Mouse (Mus musculus): ENCODE measurements around the gene Pcbp4.

The Pcbp4 gene

GRCm38 (mm10) chr9:106447348-106447747 lies 5.7 kb upstream of the Pcbp4 start, which contains the start of the genes Abhd14b and Abhd14a:
Gene Abhd14b (plus strand): TSS chr9:106447459.
Gene Abhd14a (minus strand): TSS chr9:106447678.
- DNase-seq (ENCODE audit: low spot score in 2 of 2): peak; percentile 79 to 88

- no peak for DNase-seq (ENCODE audit: low spot score in 2 of 2)
These were observed 5.1 kb upstream of the Pcbp4 start for GRCm38 (mm10) chr9:106447951-106448350.

GRCm38 (mm10) chr9:106448498-106449031 lies 4.5 kb upstream of the Pcbp4 start:
- peak in 1 of 2 experiments; percentile 52 for DNase-seq (ENCODE audit: low spot score in 2 of 2)

- no peak for DNase-seq (ENCODE audit: low spot score in 2 of 2)
These were observed 3.1 kb upstream of the Pcbp4 start for GRCm38 (mm10) chr9:106449947-106450346.

GRCm38 (mm10) chr9:106450661-106451060 lies 2.4 kb upstream of the Pcbp4 start:
- no peak for DNase-seq (ENCODE audit: low spot score in 2 of 2)

GRCm38 (mm10) chr9:106451298-106451697 lies 1.8 kb upstream of the Pcbp4 start:
- no peak for DNase-seq (ENCODE audit: low spot score in 2 of 2)

GRCm38 (mm10) chr9:106451899-106452298 lies 1.2 kb upstream of the Pcbp4 start:
- no peak for DNase-seq (ENCODE audit: low spot score in 2 of 2)

- DNase-seq (ENCODE audit: low spot score in 2 of 2): no peak
These were observed 740 bp upstream of the Pcbp4 start for GRCm38 (mm10) chr9:106452351-106452750.

GRCm38 (mm10) chr9:106452821-106453220 lies 270 bp upstream of the Pcbp4 start:
- DNase-seq (ENCODE audit: low spot score in 2 of 2): peak in 1 of 2 experiments; percentile 68

GRCm38 (mm10) chr9:106454071-106454761 lies 1.1 kb downstream of the Pcbp4 start:
- DNase-seq (ENCODE audit: low spot score in 2 of 2): no peak

GRCm38 (mm10) chr9:106454888-106455681 lies 2.0 kb downstream of the Pcbp4 start:
- DNase-seq (ENCODE audit: low spot score in 2 of 2): no peak

GRCm38 (mm10) chr9:106456325-106457162 lies 3.5 kb downstream of the Pcbp4 start:
- DNase-seq (ENCODE audit: low spot score in 2 of 2): no peak

GRCm38 (mm10) chr9:106457163-106457559 lies 4.1 kb downstream of the Pcbp4 start:
- no peak for DNase-seq (ENCODE audit: low spot score in 2 of 2)

- DNase-seq (ENCODE audit: low spot score in 2 of 2): no peak
These were observed 4.8 kb downstream of the Pcbp4 start for GRCm38 (mm10) chr9:106457920-106458319.

GRCm38 (mm10) chr9:106459946-106460345 lies 6.9 kb downstream of the Pcbp4 start:
- DNase-seq (ENCODE audit: low spot score in 2 of 2): no peak

- DNase-seq (ENCODE audit: low spot score in 2 of 2): no peak
These were observed 7.4 kb downstream of the Pcbp4 start for GRCm38 (mm10) chr9:106460401-106461025.

GRCm38 (mm10) chr9:106461026-106461415 lies 7.9 kb downstream of the Pcbp4 start:
- no peak for DNase-seq (ENCODE audit: low spot score in 2 of 2)

GRCm38 (mm10) chr9:106461641-106462429 lies 8.7 kb downstream of the Pcbp4 start:
- DNase-seq (ENCODE audit: low spot score in 2 of 2): no peak

GRCm38 (mm10) chr9:106462430-106462800 lies 9.3 kb downstream of the Pcbp4 start:
- no peak for DNase-seq (ENCODE audit: low spot score in 2 of 2)

Data from spleen, postnatal 4 days (tissue).